Mouse (Mus musculus): ENCODE measurements around the gene Gm16223.

- no peak for TF ChIP-seq CTCF (IDR thresholded peaks at IDR 0.05; ENCODE audit: low read depth)
- no peak for TF ChIP-seq EP300 (IDR thresholded peaks at IDR 0.05; ENCODE audit: low read depth)
Observed at GRCm38 (mm10) chr5:42055151-42055550, 12.6 kb upstream of the Gm16223 start.

All from heart, postnatal 0 days (tissue).